Mouse (Mus musculus) gastrocnemius, adult 2 months (tissue): ENCODE results near the gene Gabpb2. TPM values are rescaled to one million over a fixed set of nuclear protein-coding genes. Genes with fewer than 3 reads are reported as not detected.

ENCODE experiments used
- DNase-seq: peaks from one replicate; pipeline ENCODE4 v3.0.0; 2022
- H3K27ac ChIP-seq: fragments of 200-600 bp; 2 replicates; pipeline ENCODE4 v1.8.1; 2022; ENCODE audit warnings: mild to moderate bottlenecking
- H3K4me3 ChIP-seq: fragments of 200-600 bp; 2 replicates; pipeline ENCODE4 v1.8.1; 2022; ENCODE audit warnings: mild to moderate bottlenecking, moderate library complexity
- CTCF ChIP-seq: fragments of 200-600 bp; IDR thresholded peaks from 2 replicates; pipeline ENCODE4 v1.8.1; 2022; ENCODE audit warnings: antibody characterized with exemption, mild to moderate bottlenecking, moderate library complexity
- intact Hi-C: fragments of 180-260 bp; cut with DNase I; formaldehyde crosslinking; loops from one replicate; pipeline ENCODE4 v1.15.1; 2025
- total RNA-seq, 2 experiments: library from RNA; stranded (reverse); gene quantifications; 2 replicates each; pipeline ENCODE4 v1.2.3; 2021

Gene Gabpb2
- total RNA-seq, 2 experiments from 2014 or later, result 9.1 to 12.0 TPM

DNA sequence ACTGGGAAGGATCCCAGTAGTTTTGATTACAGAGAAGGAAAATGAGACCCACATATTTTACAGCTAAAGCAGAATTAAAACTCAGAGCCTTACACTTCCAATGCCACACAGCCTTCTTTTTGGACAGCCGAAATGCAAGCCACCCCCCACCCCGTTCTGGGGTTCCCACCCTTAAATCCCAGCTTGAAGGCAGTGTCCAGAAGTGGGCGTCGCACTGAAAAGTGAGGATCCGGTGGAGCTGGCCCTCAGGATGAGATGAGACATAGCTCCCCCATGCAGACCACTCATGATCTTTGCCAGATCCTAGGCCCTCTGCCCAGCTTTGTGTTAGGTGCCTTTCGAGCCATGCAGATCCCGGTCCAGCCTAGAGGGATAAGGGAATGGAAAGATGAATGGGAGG, 23.8 kb upstream of the Gabpb2 start, which contains the start of gene Gm128:
TSS of gene Gm128 (minus strand) at position 101 of the 400 bp plus-strand sequence.
- intact Hi-C loops, result no loop called here
- no peak for TF ChIP-seq CTCF
- no peak within 1 kb of the TSS for H3K27ac ChIP-seq
- H3K4me3 ChIP-seq, result no peak within 1 kb of the TSS
- no peak for DNase-seq

DNA sequence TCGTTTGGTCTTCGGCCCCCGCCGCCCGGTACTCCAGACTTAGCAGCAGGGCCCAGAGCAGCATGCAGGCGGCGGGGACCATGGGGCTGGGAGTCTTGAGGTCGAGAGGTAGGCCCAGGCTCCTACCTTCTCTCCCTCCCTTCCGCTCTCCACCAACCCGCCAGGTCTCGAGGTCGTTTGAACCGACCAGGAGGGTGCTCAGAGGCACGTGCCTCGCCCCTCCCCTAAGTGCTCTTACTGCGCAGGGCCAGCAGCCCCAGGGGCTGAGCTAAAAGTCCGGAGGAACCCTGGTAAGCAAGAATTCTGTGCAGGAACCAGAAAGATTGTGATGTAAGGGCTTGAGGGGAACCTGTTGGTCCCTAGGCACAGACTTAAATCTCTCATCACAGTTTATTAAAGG, 23.2 kb upstream of the Gabpb2 start:
- intact Hi-C loops, result no loop called here
- H3K27ac ChIP-seq, result no peak overlapping the region
- no peak overlapping the region for H3K4me3 ChIP-seq
- TF ChIP-seq CTCF, result no peak
- no peak for DNase-seq

DNA sequence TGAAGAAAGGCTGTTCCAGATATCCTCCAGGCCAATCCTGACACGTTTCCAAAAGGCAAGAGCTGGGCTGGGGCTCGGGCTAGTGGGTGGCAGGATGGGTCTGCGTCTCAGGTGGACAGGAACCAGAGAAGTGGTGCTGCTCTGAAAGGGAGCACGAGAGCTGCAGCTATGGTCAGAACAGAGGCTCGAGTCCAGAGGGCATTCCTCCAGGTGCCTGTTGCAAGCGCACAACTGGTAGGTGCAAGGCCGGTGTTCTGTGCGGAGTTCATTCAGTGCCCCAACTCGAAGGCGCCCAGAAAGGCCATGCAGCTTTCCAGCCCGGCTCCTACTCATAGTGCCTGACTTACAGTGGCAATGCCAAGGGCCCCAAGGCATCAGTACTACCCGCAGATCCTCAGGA, 22.3 kb upstream of the Gabpb2 start:
- Histone ChIP-seq H3K4me3 (no peak overlapping the region), H3K27ac (no peak overlapping the region)
- intact Hi-C loops, result no loop called here
- DNase-seq, result peak; percentile 42
- no peak for TF ChIP-seq CTCF

DNA sequence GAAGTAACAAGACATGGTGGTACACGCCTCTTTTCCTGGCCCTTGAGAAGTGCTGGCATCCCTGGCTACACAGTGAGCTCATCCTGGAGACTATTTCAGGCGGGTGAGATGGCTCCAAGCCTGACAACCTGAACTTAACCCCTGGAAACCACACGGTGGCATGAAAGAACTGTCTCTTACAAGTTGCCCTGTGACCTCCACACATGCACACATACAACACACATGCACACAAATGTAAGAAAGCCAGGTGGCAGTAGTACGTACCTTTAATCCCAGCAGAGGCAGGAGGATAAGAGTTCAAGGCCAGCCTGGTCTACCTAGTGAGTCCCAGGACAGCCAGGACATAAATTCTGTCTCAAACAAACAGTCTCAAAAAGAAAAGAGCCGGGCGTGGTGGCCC, 21.3 kb upstream of the Gabpb2 start:
- H3K27ac ChIP-seq, result peak overlapping the region; percentile 35; the same call in 1 of the 2 replicates
- no peak overlapping the region for H3K4me3 ChIP-seq
- intact Hi-C loops, result no loop called here
- no peak for DNase-seq
- TF ChIP-seq CTCF, result no peak; the same call in 1 of the 2 replicates

DNA sequence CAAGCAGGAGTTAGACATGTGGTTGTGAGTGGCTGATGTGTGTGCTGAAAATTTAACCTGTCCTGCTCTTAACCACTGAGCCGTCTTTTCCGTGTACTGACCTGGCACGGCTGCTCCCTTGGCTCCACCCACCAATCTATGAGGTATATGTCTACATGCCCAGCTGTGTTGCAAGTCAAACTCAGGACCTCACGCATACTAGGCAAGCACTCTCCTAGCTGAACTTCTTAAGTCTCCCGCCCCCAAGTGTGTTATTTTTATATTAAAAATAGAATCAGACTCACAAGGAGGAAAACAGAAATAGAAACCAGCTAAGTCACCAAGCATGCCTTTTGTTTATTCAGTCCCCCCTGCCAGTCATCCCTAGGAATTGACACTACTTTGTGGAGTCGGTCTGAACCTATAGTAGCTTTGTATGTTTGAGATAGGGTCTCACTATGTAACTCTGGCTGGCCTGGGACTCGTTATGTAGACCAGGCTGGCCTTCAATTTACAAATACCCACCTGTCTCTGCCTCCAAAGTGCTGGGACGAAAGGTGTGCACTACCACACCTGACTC, 19.9 kb upstream of the Gabpb2 start:
- DNase-seq, result no peak
- intact Hi-C loops, result no loop called here
- Histone ChIP-seq H3K27ac (peak overlapping the region; percentile 74), H3K4me3 (no peak overlapping the region)
- no peak for TF ChIP-seq CTCF

DNA sequence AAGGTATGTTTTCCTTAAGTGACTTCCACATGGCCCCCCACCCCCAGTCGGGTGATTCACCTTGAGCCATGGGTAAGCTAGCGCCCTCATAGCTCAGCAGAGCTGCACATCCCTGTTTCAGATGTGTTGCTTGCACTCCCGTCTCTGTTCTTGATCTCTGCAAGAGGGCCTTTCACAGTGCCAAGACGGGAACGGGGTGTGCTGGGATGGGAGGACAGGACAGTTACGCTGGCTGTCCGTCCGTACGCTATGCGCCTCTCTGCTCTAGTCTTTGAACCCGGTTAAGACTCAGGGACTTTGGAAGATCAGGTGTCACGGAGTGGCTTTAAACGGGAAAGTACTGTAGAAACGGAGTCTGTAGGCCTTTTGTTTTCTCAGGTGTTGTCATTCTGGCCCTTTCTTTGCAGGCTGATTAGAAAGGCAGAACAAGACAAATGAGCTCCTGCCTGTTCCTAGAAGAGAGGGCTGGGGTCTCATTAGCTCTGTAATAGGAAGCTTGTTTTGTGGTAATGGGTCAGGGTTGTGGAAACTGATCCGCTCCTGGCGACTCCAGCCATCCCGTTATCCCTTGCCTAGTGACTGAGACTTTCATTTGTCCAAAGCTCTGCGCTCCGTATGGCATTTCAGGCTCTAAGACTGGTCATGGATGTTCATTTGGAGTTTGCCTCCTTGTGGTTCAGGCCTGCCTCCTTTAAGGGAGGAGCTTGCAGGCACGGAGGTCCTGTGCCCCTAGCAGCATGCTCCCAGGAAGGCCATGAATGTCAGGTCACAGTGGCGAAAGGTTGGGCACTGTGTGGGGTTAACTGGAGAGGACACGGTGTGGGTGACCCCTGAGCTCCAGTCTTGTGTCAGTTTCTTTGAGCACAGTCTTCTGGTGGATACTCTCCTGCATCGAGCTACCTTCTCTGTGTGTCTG, 17.9 kb upstream of the Gabpb2 start:
- Histone ChIP-seq H3K27ac (0 out of 2 replicates have a peak overlapping the region, but pooled peaks have one; percentile 8), H3K4me3 (no peak overlapping the region)
- intact Hi-C loops, result no loop called here
- no peak for DNase-seq
- no peak for TF ChIP-seq CTCF

DNA sequence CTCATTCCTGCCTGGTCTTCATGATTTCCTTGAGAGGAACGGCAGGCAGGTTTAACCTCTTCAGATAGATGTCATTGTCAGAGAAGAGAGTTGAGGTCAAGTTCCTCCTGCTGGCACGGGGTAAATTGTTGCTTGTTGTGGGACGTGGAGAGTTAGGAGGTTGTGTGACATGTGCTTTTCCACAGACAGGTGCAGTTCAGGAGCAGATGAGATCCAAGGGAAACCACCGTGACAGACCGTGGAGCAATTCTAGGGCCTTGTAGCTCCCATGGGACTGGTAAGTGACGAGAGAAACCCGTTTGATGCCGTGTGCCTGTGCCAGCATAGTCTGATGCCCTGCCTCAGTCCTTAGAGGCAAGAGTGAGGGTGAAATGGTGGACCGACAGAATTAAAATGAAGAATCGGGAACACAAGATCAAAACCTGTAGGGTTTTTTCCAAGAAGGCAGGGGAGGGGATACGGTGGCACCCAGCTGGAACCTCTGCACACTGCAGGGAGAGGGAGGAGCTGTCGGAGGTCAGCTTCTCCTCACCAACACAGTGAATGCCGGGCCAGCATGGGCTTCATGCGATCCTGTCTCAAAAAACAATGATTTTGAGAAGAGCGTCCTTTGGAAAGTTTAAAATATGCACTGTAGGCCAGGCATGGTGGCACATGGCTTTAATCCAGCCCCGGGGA, 15.7 kb upstream of the Gabpb2 start:
- no peak for DNase-seq
- intact Hi-C loops, result no loop called here
- no peak overlapping the region for H3K4me3 ChIP-seq
- H3K27ac ChIP-seq, result peak overlapping the region; percentile 99
- TF ChIP-seq CTCF, result no peak

DNA sequence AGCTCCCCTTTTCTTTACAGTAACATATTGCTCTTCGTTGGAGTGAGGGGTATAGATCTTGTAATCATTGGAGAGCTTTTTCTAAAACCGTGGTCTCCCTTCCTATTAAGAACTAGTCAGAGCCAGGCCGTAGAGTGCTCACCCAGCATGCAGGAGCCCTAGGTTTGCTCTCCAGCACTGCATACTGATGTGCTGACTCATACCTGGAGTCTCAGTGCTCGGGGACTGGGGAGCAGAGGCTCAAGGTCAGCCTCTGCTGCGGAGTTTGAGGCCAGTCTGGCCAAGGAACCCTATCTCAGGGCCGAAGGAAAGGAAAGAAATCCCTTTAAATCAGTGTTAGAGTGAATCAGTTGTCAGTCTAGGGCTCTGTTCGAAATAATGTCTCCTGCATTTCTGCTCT, 15.1 kb upstream of the Gabpb2 start:
- DNase-seq, result no peak
- no peak for TF ChIP-seq CTCF
- Histone ChIP-seq H3K27ac (peak overlapping the region; percentile 99; the same call in 1 of the 2 replicates), H3K4me3 (peak overlapping the region; percentile 21; the same call in 1 of the 2 replicates)
- intact Hi-C loops, result no loop called here

DNA sequence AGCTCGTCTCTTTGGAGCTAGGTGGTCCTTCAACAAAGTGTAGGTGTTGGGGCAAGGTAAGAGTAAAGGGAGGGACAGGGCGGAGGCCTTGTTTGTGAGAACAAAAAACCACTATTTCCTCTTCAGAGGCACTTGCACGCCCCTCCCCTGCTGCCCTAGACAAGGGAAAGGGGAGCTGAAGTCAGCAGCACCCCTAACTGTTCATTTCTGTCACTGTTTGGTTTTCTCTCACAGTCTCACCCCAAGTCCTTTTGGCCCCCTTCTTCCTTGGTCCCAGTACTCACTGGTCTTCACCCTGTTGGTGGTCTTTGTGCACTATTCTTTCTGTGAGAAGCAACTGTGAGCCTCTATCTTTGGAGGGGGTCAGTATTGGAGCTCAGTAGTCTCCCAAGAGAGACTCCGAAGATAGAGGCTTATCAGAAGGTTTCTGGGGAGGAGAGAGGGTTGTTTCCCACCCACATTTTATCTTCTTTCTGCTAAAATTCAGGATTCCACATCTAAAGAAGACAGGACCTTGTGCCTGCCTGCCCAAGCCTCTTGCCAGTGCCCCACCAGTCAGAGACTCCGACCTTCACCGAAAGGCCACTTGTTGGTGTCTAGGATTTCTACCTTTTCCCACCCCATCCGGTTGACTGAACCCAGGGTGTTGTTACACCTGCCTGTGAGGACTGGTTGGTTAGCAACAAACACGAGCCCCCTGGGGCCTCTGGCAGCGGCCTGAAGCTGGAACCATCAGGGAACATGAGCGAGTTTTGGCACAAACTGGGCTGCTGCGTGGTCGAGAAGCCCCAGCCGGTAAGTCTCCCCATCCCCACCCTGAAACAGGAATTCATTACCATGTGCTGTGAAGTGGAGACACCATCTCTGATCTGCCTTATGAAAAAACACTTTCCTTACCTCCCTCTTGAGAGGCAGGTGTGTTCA, 13.8 kb upstream of the Gabpb2 start, which contains the start of gene Mllt11:
TSS of gene Mllt11 (minus strand) at position 874 of the 924 bp plus-strand sequence.
- DNase-seq, result no peak
- Histone ChIP-seq H3K4me3 (peak within 1 kb of the TSS; percentile 85), H3K27ac (peak within 1 kb of the TSS; percentile 99)
- TF ChIP-seq CTCF, result no peak
- intact Hi-C loops, result no loop called here

DNA sequence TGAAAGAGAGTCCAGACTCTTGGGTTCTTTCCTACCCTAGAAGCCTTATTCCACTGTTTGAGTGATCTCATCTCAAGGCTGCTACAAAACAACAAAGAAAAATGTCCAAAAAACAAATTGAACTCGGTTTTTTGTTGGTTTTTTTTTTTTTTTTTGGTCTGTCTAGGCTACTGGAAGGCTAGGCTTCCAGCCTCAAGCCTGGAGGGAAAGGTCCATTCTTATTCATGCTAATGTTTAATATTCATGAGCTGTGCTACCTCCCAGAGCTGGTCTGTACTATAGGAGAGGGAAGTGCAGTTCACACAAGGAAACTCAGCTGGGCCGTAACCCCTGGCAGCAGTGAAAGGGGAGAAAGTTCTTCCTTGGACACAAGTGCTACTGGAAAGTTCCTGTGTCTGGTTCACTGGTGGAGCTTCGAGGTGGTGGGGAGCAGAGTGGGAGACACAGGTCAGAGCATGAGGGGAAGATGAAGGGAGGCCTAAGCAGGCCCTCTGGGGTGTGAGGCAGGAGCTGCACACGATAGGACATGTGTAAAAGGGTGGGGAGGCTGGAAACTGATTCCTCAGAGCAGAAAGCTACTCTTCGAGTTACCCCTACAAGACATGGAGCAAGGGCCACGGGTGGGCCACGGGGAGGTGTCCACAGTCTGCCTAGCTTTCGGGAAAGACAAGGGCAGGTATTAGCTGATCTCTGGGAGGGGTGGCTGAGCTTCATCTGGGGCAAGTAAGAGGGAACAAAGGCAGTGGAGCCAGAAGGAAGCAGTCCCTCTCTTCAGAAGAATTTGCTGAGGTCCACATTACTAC, 13.0 kb upstream of the Gabpb2 start:
- no peak for TF ChIP-seq CTCF
- intact Hi-C loops, result no loop called here
- H3K4me3 ChIP-seq, result peak overlapping the region; percentile 85
- DNase-seq, result no peak
- peak overlapping the region; percentile 99 for H3K27ac ChIP-seq
